Mouse (Mus musculus): ENCODE results near the gene Odf2l. TPM values are rescaled to one million over a fixed set of nuclear protein-coding genes. Genes with fewer than 3 reads are reported as not detected.
A peak's percentile ranks its signal among the peaks of the same experiment; 100 is the strongest.

Odf2l gene
- polyA plus RNA-seq, 1 experiment from 2014 or later: 16.7 TPM

DNA sequence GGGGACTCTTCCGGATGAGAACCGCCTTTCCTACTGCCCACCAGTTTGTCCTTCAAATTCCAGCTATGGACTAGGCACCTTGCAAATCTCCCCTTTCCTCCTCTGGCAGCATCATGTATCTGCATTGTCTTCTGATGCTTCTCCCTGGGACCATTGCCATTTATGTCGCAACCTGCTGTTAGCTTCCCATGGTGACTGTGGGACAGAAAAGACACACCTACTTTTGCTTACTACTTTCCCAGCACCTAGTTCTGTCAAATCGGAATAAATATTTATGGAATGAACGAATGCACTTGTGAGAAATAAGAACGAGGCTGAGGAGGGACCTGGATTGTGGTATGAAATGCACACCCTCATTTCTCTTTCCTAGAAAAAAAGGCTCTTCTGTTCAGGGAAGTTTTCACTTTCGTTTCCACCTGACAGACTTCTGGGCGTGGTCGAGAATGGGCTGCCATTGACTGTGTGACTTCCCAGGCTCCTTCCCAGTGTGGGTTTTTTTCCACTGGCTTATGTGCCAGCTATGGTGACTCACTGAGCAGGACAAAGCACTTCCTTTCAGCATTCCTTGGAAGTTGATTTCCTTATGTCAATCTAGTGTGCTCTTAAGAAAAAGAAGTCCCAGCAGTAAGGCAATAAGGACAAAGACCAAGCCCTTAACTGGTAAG is 16.4 kb upstream of the Odf2l start:
- peak; percentile 78 for ATAC-seq (ENCODE audit: insufficient read depth, low FRiP score)
- H3K4me2 ChIP-seq (ENCODE audit: low read depth, low read length): no peak overlapping the region

GRCm38 (mm10) chr3:145103321-145103720 is 15.1 kb upstream of the Odf2l start:
- WGBS: 58% methylated on average over 2 of the region's 2 CpGs
- H3K4me3 ChIP-seq (replicated peaks; ENCODE audit: low read length): no peak overlapping the region
- no peaks in the 10 kb centered on the region for H3K9me3 ChIP-seq (replicated peaks; ENCODE audit: control insufficient read depth, low read length)
- ATAC-seq (ENCODE audit: insufficient read depth, low FRiP score): no peak
- H3K9ac ChIP-seq (ENCODE audit: low read length): no peak overlapping the region
- no peak overlapping the region for H3K4me2 ChIP-seq (ENCODE audit: low read depth, low read length)
- H3K4me1 ChIP-seq (ENCODE audit: control insufficient read depth, insufficient read depth, low read length): peaks cover 6% of the 10 kb centered on the region; the same call in 1 of the 2 replicates
- H3K36me3 ChIP-seq (ENCODE audit: control insufficient read depth, insufficient read depth, low read length): no peaks in the 10 kb centered on the region
- H3K27me3 ChIP-seq (ENCODE audit: control insufficient read depth, insufficient read depth, low read length): no peaks in the 10 kb centered on the region
- H3K27ac ChIP-seq (ENCODE audit: low read length): no peak overlapping the region

More for the DNA sequence above, 16.4 kb upstream of the Odf2l start:
- H3K9ac ChIP-seq (ENCODE audit: low read length): no peak overlapping the region
- H3K4me3 ChIP-seq (replicated peaks; ENCODE audit: low read length): no peak overlapping the region
- H3K9me3 ChIP-seq (replicated peaks; ENCODE audit: control insufficient read depth, low read length): no peaks in the 10 kb centered on the region
- no peaks in the 10 kb centered on the region for H3K36me3 ChIP-seq (ENCODE audit: control insufficient read depth, insufficient read depth, low read length)
- peak overlapping the region; percentile 11; the same call in 1 of the 2 replicates for H3K27ac ChIP-seq (ENCODE audit: low read length)
- H3K4me1 ChIP-seq (ENCODE audit: control insufficient read depth, insufficient read depth, low read length): peaks cover 6% of the 10 kb centered on the region; the same call in 1 of the 2 replicates
- no peaks in the 10 kb centered on the region for H3K27me3 ChIP-seq (ENCODE audit: control insufficient read depth, insufficient read depth, low read length)
- WGBS: 65% methylated on average over 9 of the region's 9 CpGs

DNA sequence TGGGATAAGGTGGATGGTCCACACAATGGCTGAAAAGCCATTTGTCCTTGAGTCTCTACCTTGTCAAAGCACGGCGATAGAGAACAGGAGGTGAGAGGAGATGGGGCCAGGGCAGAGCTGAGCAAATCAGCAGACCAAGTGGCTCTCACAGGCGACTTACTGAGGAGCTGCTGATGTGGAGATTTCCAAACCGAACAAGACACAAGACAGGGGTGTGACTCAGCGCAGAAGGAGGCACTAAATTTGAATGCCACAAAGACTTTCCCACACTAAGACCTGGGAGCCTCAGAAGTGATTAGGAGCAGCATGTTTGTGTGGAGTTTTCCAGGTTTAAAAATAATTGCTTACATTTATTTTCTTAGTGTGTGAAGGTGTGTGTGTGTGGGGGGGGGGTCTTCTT is 14.6 kb upstream of the Odf2l start:
- Histone ChIP-seq H3K27ac (ENCODE audit: low read length) (no peak overlapping the region), H3K4me2 (ENCODE audit: low read depth, low read length) (no peak overlapping the region), H3K36me3 (ENCODE audit: control insufficient read depth, insufficient read depth, low read length) (no peaks in the 10 kb centered on the region), H3K27me3 (ENCODE audit: control insufficient read depth, insufficient read depth, low read length) (no peaks in the 10 kb centered on the region), H3K9me3 (replicated peaks; ENCODE audit: control insufficient read depth, low read length) (no peaks in the 10 kb centered on the region), H3K4me3 (replicated peaks; ENCODE audit: low read length) (no peak overlapping the region), H3K4me1 (ENCODE audit: control insufficient read depth, insufficient read depth, low read length) (peaks cover 6% of the 10 kb centered on the region; the same call in 1 of the 2 replicates), H3K9ac (ENCODE audit: low read length) (no peak overlapping the region)
- ATAC-seq (ENCODE audit: insufficient read depth, low FRiP score): no peak
- 35% methylated on average over 5 of the region's 5 CpGs for WGBS

GRCm38 (mm10) chr3:145105076-145105772 is 13.2 kb upstream of the Odf2l start:
- no peaks in the 10 kb centered on the region for H3K27me3 ChIP-seq (ENCODE audit: control insufficient read depth, insufficient read depth, low read length)
- H3K4me3 ChIP-seq (replicated peaks; ENCODE audit: low read length): no peak overlapping the region
- H3K4me1 ChIP-seq (ENCODE audit: control insufficient read depth, insufficient read depth, low read length): peaks cover 6% of the 10 kb centered on the region; the same call in 1 of the 2 replicates
- no peak for ATAC-seq (ENCODE audit: insufficient read depth, low FRiP score)
- H3K9me3 ChIP-seq (replicated peaks; ENCODE audit: control insufficient read depth, low read length): no peaks in the 10 kb centered on the region
- no peak overlapping the region for H3K9ac ChIP-seq (ENCODE audit: low read length)
- no peak overlapping the region for H3K27ac ChIP-seq (ENCODE audit: low read length)
- no peaks in the 10 kb centered on the region for H3K36me3 ChIP-seq (ENCODE audit: control insufficient read depth, insufficient read depth, low read length)
- H3K4me2 ChIP-seq (ENCODE audit: low read depth, low read length): no peak overlapping the region
- 63% methylated on average over 5 of the region's 5 CpGs for WGBS

- H3K4me3 ChIP-seq (replicated peaks; ENCODE audit: low read length): no peak overlapping the region
- no peaks in the 10 kb centered on the region for H3K36me3 ChIP-seq (ENCODE audit: control insufficient read depth, insufficient read depth, low read length)
- no peaks in the 10 kb centered on the region for H3K9me3 ChIP-seq (replicated peaks; ENCODE audit: control insufficient read depth, low read length)
- no peak overlapping the region for H3K9ac ChIP-seq (ENCODE audit: low read length)
- peaks cover 6% of the 10 kb centered on the region; the same call in 1 of the 2 replicates for H3K4me1 ChIP-seq (ENCODE audit: control insufficient read depth, insufficient read depth, low read length)
- H3K4me2 ChIP-seq (ENCODE audit: low read depth, low read length): no peak overlapping the region
- no peaks in the 10 kb centered on the region for H3K27me3 ChIP-seq (ENCODE audit: control insufficient read depth, insufficient read depth, low read length)
- H3K27ac ChIP-seq (ENCODE audit: low read length): no peak overlapping the region
- ATAC-seq (ENCODE audit: insufficient read depth, low FRiP score): no peak
- 82% methylated on average over 5 of the region's 5 CpGs for WGBS
Observed at GRCm38 (mm10) chr3:145105773-145106504, 12.4 kb upstream of the Odf2l start.

DNA sequence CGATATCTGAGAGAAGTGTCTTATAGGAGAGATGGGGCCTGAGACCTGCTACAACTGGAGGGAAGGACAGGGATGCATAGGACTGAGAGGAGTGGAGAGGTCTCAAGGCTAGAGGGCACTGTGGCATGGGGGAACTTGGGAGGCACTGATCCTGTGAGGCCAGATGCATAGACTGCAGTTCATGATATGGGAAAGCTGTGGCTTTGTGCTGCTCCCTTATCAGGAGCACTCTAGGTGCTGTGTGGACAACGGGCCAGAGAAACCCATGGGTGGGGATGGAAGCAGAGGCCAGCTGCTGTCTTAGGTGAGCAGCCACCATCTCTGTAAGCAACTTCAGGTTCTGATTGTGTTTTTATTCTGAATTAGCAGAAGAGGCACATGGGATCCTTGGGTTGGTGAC is 3.2 kb upstream of the Odf2l start:
- no peak for ATAC-seq (ENCODE audit: insufficient read depth, low FRiP score)
- no peaks in the 10 kb centered on the region for H3K27me3 ChIP-seq (ENCODE audit: control insufficient read depth, insufficient read depth, low read length)
- 90% methylated on average over 2 of the region's 2 CpGs for WGBS
- no peak overlapping the region for H3K4me2 ChIP-seq (ENCODE audit: low read depth, low read length)
- H3K36me3 ChIP-seq (ENCODE audit: control insufficient read depth, insufficient read depth, low read length): no peaks in the 10 kb centered on the region
- no peak overlapping the region for H3K4me3 ChIP-seq (replicated peaks; ENCODE audit: low read length)
- H3K4me1 ChIP-seq (ENCODE audit: control insufficient read depth, insufficient read depth, low read length): peaks cover 14% of the 10 kb centered on the region
- no peak overlapping the region for H3K27ac ChIP-seq (ENCODE audit: low read length)
- H3K9me3 ChIP-seq (replicated peaks; ENCODE audit: control insufficient read depth, low read length): no peaks in the 10 kb centered on the region
- no peak overlapping the region for H3K9ac ChIP-seq (ENCODE audit: low read length)

- 79% methylated on average over 10 of the region's 10 CpGs for WGBS
Observed at GRCm38 (mm10) chr3:145117637-145118036, 751 bp upstream of the Odf2l start.

DNA sequence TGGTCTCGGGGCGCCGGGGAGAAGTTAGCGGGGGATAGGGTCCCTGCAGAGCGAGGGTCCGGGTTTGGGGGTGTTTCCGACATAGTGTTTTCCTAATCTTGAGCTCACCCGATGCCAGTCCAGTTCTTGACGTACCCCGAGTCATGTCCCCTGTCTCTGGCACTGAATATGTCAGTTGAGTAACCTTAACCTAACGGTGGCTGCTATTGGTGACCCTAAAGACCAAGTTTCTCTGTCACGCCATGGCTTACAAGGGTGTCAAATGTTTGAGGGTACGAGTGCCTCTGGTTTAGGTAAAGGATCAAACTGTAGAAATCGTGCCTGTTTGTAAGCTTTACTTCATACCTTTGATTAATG is 592 bp downstream of the Odf2l start:
- 2% methylated on average over 14 of the region's 14 CpGs for WGBS
- no peak for ATAC-seq (ENCODE audit: insufficient read depth, low FRiP score)
- Histone ChIP-seq H3K4me3 (replicated peaks; ENCODE audit: low read length) (peak overlapping the region; percentile 82), H3K4me2 (ENCODE audit: low read depth, low read length) (peak overlapping the region; percentile 88), H3K4me1 (ENCODE audit: control insufficient read depth, insufficient read depth, low read length) (peaks cover 14% of the 10 kb centered on the region), H3K27ac (ENCODE audit: low read length) (peak overlapping the region; percentile 98), H3K36me3 (ENCODE audit: control insufficient read depth, insufficient read depth, low read length) (no peaks in the 10 kb centered on the region), H3K9ac (ENCODE audit: low read length) (peak overlapping the region; percentile 93), H3K27me3 (ENCODE audit: control insufficient read depth, insufficient read depth, low read length) (no peaks in the 10 kb centered on the region), H3K9me3 (replicated peaks; ENCODE audit: control insufficient read depth, low read length) (no peaks in the 10 kb centered on the region)

More at GRCm38 (mm10) chr3:145117637-145118036, 751 bp upstream of the Odf2l start:
- Histone ChIP-seq H3K4me3 (replicated peaks; ENCODE audit: low read length) (peak overlapping the region; percentile 82), H3K9ac (ENCODE audit: low read length) (peak overlapping the region; percentile 67), H3K27ac (ENCODE audit: low read length) (peak overlapping the region; percentile 98), H3K9me3 (replicated peaks; ENCODE audit: control insufficient read depth, low read length) (no peaks in the 10 kb centered on the region), H3K27me3 (ENCODE audit: control insufficient read depth, insufficient read depth, low read length) (no peaks in the 10 kb centered on the region), H3K36me3 (ENCODE audit: control insufficient read depth, insufficient read depth, low read length) (no peaks in the 10 kb centered on the region), H3K4me1 (ENCODE audit: control insufficient read depth, insufficient read depth, low read length) (peaks cover 14% of the 10 kb centered on the region), H3K4me2 (ENCODE audit: low read depth, low read length) (peak overlapping the region; percentile 63)
- no peak for ATAC-seq (ENCODE audit: insufficient read depth, low FRiP score)

DNA sequence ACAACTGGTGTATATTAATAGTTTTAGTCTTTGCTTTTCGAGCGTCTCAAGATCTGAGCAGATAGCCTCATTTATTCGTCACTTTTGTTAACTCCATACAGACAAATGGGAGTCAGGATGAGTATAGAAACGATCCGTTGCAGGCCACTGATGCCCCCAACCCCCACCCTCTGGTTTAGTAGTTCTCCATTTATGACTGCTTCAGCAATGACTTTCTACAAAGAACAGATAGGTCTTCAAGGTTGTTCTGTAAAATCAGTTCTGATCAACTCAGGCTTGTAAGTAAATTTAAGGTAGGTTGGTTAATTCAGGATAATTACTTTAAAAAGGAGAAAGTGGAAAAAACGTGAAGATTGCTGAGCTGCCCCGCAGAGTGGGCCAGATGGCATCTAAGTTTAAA is 1.0 kb downstream of the Odf2l start:
- H3K9ac ChIP-seq (ENCODE audit: low read length): peak overlapping the region; percentile 29; the same call in 1 of the 2 replicates
- peaks cover 14% of the 10 kb centered on the region for H3K4me1 ChIP-seq (ENCODE audit: control insufficient read depth, insufficient read depth, low read length)
- no peaks in the 10 kb centered on the region for H3K27me3 ChIP-seq (ENCODE audit: control insufficient read depth, insufficient read depth, low read length)
- no peak overlapping the region for H3K27ac ChIP-seq (ENCODE audit: low read length)
- ATAC-seq (ENCODE audit: insufficient read depth, low FRiP score): no peak
- peak overlapping the region; percentile 88 for H3K4me2 ChIP-seq (ENCODE audit: low read depth, low read length)
- no peaks in the 10 kb centered on the region for H3K36me3 ChIP-seq (ENCODE audit: control insufficient read depth, insufficient read depth, low read length)
- WGBS: 67% methylated on average over 7 of the region's 7 CpGs
- no peaks in the 10 kb centered on the region for H3K9me3 ChIP-seq (replicated peaks; ENCODE audit: control insufficient read depth, low read length)
- H3K4me3 ChIP-seq (replicated peaks; ENCODE audit: low read length): peak overlapping the region; percentile 82
